Mouse (Mus musculus) adrenal gland, adult (tissue): ENCODE data around the gene Cacna1a.
A peak's percentile ranks its signal among the peaks of the same experiment; 100 is the strongest.

Source experiments
- DNase-seq, 2 experiments: peaks; one replicate each; pipeline ENCODE4 v3.0.0; 2022 to 2023; ENCODE audit warnings: low spot score in 1 of 2; ENCODE audit not compliant: inconsistent age in 2 of 2

The Cacna1a gene

GRCm38 (mm10) chr8:84682257-84682656 lies 294.0 kb downstream of the Cacna1a start:
- DNase-seq: peak in 1 of 2 experiments; percentile 57

GRCm38 (mm10) chr8:84684537-84684936 lies 296.3 kb downstream of the Cacna1a start:
- peak in 1 of 2 experiments; percentile 6 for DNase-seq

- peak; percentile 50 to 77 for DNase-seq
Observed at GRCm38 (mm10) chr8:84686191-84687002, 298.2 kb downstream of the Cacna1a start, which contains the start of gene Trmt1. Gene Trmt1, plus strand, starts transcription at chr8:84686307.

- peak in 1 of 2 experiments; percentile 28 for DNase-seq
Observed at GRCm38 (mm10) chr8:84687003-84687704, 298.9 kb downstream of the Cacna1a start.

- DNase-seq: peak; percentile 91 to 96
Observed at GRCm38 (mm10) chr8:84687705-84688100, 299.5 kb downstream of the Cacna1a start, which contains the start of gene Nacc1. Gene Nacc1, minus strand, starts transcription at chr8:84687862.

GRCm38 (mm10) chr8:84689091-84689915 lies 301.1 kb downstream of the Cacna1a start:
- peak; percentile 91 to 97 for DNase-seq
